In genomic region chr10:95268366-95268765, GRCm38 (mm10) we compare ENCODE assay signal across 21 mouse cellular contexts. TPM values are rescaled to one million over a fixed set of nuclear protein-coding genes. Genes with fewer than 3 reads are reported as not detected.
A peak's percentile ranks its signal among the peaks of the same experiment; 100 is the strongest.
DNase-seq lines count a peak whose midpoint lies in the region; TF ChIP-seq lines count a peak whose summit lies in the region.
"Had no signal": no experiment of that assay in that cellular context is flagged by ENCODE, and none has a peak within 500 bp of the region (broad histone marks: within the 10 kb centered on the region; RNA-seq: fewer than 3 reads in every experiment).

No protein-coding gene starts in this region.

- no peaks in the 10 kb centered on the region for H3K27me3 ChIP-seq in heart, adult 2 months (ENCODE audit: control insufficient read depth, insufficient read depth, low read length)
- H3K27me3 ChIP-seq: embryonic facial prominence, embryonic 12.5 days; intestine, embryonic 15.5 days had no signal

- intact Hi-C loops in heart, adult 2 months (cut with DNase I) = loop anchor here (5.0 kb wide), 1 partner anchor 36 kb away; no protein-coding TSS in a partner anchor
- intact Hi-C loops in heart, postnatal 36 days (cut with DNase I) = no loop called here
- intact Hi-C loops in gastrocnemius, postnatal 14 days (cut with DNase I; ENCODE audit: low total_unique reads) = loop anchor here (5.0 kb wide), 1 partner anchor 49 kb away; no protein-coding TSS in a partner anchor

- peaks cover under 1% of the 10 kb centered on the region for H3K4me1 ChIP-seq in heart, adult 2 months (ENCODE audit: control insufficient read depth, insufficient read depth, low read length)

- WGBS in heart, adult 2 months = 77% methylated on average over 5 of the region's 5 CpGs

- H3K27ac ChIP-seq in heart, adult 2 months = peak overlapping the region; percentile 6; the same call in 1 of the 2 replicates
- H3K27ac ChIP-seq: embryonic facial prominence, embryonic 12.5 days; embryonic facial prominence, embryonic 15.5 days; heart, embryonic 13.5 days; hindbrain, embryonic 10.5 days; hindbrain, embryonic 13.5 days; intestine, embryonic 15.5 days had no signal

- no peak for DNase-seq in heart, adult 2 months
- no peak for DNase-seq in heart, postnatal 36 days
- DNase-seq in gastrocnemius, adult 8-10 months (ENCODE audit: low spot score in 2 of 2) = peak; percentile 54 to 66
- peak; percentile 59 for DNase-seq in gastrocnemius, postnatal 14 days
- DNase-seq in layer of hippocampus, adult 18-20 months (ENCODE audit: low spot score in 2 of 2) = no peak
- no peak for DNase-seq in embryo, embryonic 10.5 days (ENCODE audit: low spot score)
- DNase-seq: adrenal gland, adult 8-10 months; adrenal gland, postnatal 25 days; cerebellum, adult 11-12 months; cerebellum, adult 8-10 months; cerebellum, postnatal 14 days; forebrain, postnatal 0 days; heart, postnatal 14 days; kidney, adult 11 months; kidney, adult 8-10 months had no signal

- no peak for TF ChIP-seq POLR2A in heart, adult 2 months (IDR thresholded peaks at IDR 0.05; ENCODE audit: insufficient read depth, low read depth, low read length)

- H3K9ac ChIP-seq in heart, adult 2 months (ENCODE audit: low read depth, low read length) = no peak overlapping the region
- H3K9ac ChIP-seq: embryonic facial prominence, embryonic 12.5 days; embryonic facial prominence, embryonic 15.5 days; forebrain, postnatal 0 days; heart, embryonic 13.5 days; hindbrain, embryonic 13.5 days; intestine, embryonic 15.5 days had no signal

- H3K4me3 ChIP-seq in heart, adult 2 months = no peak overlapping the region
- H3K4me3 ChIP-seq: embryonic facial prominence, embryonic 12.5 days; embryonic facial prominence, embryonic 15.5 days; heart, embryonic 13.5 days; hindbrain, embryonic 10.5 days; hindbrain, embryonic 13.5 days; intestine, embryonic 15.5 days had no signal

- H3K36me3 ChIP-seq in heart, adult 2 months (ENCODE audit: control insufficient read depth, insufficient read depth, low read length) = peaks cover 4% of the 10 kb centered on the region; the same call in 1 of the 2 replicates
- H3K36me3 ChIP-seq: embryonic facial prominence, embryonic 12.5 days; embryonic facial prominence, embryonic 15.5 days; hindbrain, embryonic 13.5 days; intestine, embryonic 15.5 days had no signal

- H3K79me2 ChIP-seq in heart, adult 2 months (replicated peaks; ENCODE audit: control insufficient read depth, insufficient read depth, low read length) = peaks cover 3% of the 10 kb centered on the region; the same call in 1 of the 2 replicates

- no peak for TF ChIP-seq CTCF in heart, adult 2 months (IDR thresholded peaks at IDR 0.05)

- TF ChIP-seq EP300 in heart, adult 2 months (IDR thresholded peaks at IDR 0.05; ENCODE audit: insufficient read depth, low read depth, low read length) = no peak

RNA-seq across cellular contexts. Expression of gene Cradd, which starts 55.6 kb away (rescaled TPM):
- total RNA-seq in heart, adult 2 months (2021) = 10 to 100 TPM in 1 of 2 experiments, 1 to 10 TPM in 1; 9.9 to 10.3 TPM
- 15.1 and 15.7 TPM in 2 replicates for polyA plus RNA-seq in heart, adult 2 months (2012; rRNA removed)
- total RNA-seq in heart, postnatal 36 days (2021) = 10 to 100 TPM in 1 of 2 experiments, 1 to 10 TPM in 1; 8.8 to 12.5 TPM
- total RNA-seq in gastrocnemius, adult 8-10 months (2022) = 10 to 100 TPM in 1 of 4 experiments, 1 to 10 TPM in 3; 6.7 to 18.0 (median 8.4) TPM
- total RNA-seq in gastrocnemius, postnatal 14 days (2021) = 10 to 100 TPM; 10.5 to 12.0 TPM
- total RNA-seq in layer of hippocampus, adult 18-20 months (2021) = 1 to 10 TPM; 5.7 to 6.7 TPM

Comparison
In these comparisons a context has a peak if more than half of its experiments do, and no peak if none do; other contexts are left out.
1. DNase-seq: peak in gastrocnemius, adult 8-10 months (2 of 2) and gastrocnemius, postnatal 14 days (single experiment); none in heart, adult 2 months (0 of 2), heart, postnatal 36 days (0 of 2), layer of hippocampus, adult 18-20 months (0 of 2) and embryo, embryonic 10.5 days (single experiment).